Mouse (Mus musculus) spleen, postnatal 14 days (tissue): ENCODE measurements around the gene Cc2d2b.

Source experiments
- DNase-seq, 2 experiments: peaks; one replicate each; pipeline ENCODE4 v3.0.0; 2021 to 2022; ENCODE audit warnings: low spot score in 2 of 2

Gene Cc2d2b

DNA sequence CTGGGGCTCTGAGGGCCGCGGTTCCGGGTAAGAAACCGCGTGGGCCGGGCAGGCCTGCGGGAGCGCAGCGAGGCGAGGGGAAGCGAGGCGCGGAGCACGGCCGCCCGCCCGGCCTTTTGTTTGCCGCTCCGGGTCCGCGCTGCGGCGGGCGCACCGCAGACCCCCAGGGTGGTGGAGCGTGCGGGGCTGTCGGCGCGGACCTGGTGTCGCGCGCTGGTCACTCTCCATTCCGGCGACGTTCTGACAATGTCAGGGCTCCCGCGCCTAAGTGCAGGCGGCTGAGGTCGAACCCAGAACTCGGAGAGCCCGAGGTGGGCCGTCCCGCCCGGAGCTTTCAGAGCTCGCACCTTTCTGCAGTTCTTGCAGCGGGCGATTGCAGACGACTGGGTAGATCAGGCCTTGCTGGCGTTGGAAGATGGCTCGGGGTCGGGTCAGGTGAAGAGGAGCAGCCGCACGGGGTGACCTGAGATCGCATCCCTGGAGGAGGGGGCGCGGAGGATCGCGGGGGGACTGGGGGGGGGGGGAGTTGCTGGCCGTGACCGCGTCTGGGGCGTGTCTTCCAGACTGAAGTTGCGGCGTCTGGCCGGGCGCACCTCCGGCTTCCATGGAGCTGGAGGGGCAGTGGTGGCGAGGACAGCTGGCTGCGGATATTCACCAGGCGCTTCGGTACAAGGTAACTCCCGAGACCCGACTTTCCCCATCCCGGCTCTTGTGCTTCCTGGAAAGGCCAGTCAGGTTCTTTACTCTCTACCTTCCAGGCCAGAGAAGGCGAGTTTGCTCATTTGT, 83.1 kb downstream of the Cc2d2b start:
- peak in 1 of 2 experiments; percentile 39 for DNase-seq

DNA sequence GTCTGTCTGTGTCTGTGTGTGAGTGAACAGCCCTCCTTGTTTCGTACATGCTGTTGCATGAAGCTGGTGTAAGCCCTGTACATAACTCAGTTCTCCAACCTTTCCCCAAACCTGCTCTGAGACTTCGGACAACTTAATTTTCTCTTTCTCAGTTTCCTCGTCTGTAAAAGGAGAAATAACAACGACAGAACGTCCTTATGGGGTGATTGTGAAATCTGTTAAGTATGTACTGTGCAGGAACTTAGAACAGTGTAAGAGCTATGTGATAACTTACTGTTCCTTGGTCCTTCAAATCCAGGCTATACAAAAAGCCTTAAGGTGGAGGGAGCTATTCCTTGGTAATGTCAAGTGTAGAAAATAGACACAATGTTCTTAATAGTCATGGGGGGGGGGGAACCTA, 83.8 kb downstream of the Cc2d2b start:
- DNase-seq = no peak

DNA sequence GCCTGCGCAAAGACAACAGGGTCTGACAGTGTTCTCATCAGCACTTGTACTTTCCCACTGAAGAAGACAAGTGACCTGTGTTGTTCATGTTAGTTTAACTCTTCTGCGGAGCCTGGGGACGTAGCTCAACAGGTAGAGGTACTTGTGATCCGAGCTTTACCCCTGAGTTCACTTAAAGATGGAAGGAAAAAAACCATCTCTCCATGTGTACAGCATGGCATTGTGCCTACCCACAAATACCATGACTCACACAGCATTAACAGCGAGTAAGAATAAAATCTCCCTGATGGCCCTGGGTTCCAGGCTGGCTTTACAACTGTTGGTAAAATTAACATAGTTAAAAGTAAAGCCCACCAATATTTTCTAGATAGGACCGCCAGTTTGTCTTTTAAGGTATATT, 85.9 kb downstream of the Cc2d2b start:
- no peak for DNase-seq

DNA sequence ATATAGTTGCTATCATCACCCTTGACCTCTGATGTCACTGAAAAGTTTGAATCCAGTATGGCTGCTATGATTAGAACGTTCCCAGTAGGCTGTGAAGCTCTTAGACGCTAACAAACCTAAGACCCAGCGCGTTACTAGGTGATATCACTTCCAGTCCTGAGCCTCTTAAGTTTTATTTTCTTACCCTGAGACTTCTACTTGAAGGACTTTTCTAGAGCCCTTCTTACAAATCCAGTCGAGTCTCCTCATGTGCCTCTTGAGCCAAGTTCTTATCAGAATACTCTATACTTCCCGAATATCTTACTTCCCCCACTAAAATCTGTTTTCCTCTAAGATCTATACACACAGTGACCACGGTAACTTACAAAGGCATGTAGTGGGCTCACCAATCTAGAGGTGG, 89.7 kb downstream of the Cc2d2b start:
- DNase-seq = no peak

DNA sequence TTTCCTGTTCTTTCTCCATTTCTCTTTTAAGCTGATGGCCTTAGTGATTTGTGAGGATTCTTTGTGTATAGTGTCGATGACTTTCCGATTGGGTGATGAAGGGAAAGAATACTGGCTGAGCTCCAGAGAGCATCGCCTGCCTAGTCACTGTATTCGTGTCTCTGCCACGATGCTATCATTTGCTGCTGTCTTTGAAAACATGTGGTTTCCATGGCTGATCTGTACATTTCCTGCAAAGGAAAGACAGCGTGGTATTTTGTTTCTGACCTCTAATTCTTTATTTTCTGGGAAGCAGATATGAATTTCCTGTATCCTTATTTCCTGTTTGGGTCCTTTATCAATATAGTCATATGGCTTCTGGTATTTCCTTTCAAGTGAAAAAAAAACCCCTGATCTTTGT, 91.8 kb downstream of the Cc2d2b start:
- no peak for DNase-seq

DNA sequence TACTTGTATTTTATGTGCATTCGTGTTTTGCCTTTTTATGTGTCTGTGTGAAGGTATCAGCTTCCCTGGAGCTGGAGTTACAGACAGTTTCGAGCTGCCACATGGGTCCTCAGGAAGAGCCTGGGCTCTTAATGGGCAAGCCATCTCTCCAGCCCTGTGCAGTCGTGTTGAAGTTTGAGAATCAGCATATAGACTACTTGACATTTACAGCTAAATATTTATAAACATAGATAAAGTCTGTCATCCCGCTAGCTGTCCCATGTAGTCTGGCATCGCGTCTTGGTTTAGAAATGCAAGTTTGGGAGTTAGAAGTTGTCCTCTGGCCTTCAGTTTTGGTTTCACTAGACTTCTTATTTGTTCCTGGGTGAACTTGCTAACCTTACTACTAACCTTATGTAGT, 92.5 kb downstream of the Cc2d2b start:
- DNase-seq = no peak

DNA sequence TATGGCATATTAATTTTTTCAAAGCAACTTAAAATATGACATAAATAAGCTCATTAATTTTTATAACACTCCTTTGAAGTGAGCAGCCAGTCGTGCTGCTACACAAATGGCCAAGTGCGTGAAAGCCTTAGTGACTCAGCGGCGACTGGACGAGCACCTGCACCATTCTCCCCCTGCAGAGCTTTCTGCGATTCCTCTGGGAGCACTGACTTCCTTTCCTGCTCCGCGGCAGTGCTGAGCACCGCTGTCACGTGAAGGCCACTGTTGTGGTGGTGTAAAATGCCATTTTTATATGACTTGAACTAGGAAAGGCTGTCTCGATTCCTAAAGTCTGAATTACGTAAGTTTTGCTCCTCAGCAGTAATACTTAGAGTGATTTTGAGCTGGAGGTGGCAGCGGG, 93.0 kb downstream of the Cc2d2b start:
- DNase-seq = no peak

DNA sequence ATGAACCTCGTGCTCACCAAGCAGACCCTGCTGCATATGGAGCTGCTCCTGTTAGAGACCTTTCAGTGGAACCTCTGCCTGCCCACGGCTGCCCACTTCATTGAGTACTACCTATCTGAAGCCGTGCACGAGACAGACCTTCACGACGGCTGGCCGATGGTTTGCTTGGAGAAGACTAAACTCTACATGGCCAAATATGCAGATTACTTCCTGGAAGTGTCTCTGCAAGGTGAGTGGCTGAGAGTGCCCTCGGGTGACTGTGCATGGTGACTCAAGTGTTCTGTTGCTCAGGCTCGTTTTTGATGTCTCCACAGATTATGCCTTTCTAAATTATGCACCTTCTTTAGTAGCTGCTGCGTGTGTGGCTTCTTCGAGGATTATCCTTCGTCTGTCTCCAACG, 96.2 kb downstream of the Cc2d2b start:
- no peak for DNase-seq

DNA sequence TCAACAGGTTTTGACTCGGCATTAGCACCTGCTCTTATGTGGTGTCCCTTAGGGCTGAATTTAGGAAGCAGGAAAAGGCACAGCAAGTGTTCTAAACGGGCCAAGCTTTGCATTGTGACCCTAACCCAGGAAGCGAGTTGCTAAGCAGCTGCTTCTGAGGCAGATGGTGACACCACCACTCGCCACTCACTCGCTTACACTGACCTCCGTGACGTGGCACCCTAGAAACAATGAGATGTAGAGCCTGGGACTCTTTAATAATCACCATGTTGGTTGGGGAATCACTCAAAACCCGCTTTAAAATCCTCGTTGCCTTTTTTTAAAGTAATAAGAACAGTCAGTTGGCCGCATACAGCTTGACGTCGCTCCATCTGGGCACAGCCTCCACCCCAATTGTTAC, 100.8 kb downstream of the Cc2d2b start:
- DNase-seq = no peak

DNA sequence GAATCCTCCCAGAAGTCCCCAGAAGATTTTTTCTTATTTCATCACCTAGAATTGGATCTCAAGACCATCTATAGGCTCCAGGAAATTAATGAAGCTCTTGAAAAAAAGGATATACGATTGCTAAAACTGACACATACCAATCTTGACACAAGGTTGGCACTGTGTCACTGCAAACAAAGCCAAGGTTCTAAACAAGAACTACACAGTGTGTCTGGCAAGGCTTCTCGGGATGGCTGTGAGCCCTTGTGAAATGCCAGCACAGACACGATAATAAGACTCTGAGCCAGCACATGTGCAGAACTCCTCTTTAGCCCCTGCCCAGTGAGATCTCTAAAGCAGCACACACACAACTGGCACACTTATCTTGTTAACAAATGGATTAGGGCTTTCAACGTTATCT, 111.0 kb downstream of the Cc2d2b start:
- no peak for DNase-seq

DNA sequence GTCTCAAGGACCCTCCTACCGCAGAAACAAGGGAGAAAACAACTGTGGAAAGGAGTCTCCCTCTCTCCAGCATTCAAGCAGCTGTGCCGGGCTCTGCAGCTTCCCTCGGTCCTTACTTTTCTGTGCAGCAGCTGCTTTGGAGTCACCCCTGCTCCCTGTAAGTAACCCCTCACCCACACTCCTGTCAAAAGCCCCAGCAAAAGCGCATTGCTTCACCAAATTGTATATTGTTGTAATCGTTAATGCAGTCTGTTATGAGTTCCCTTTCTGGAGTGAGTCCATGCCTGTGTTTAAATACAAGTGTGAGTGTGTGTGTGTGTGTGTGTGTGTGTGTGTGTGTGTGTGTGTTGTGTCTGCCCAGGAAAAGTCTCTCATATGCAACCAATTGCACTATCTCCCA, 119.7 kb downstream of the Cc2d2b start:
- no peak for DNase-seq

DNA sequence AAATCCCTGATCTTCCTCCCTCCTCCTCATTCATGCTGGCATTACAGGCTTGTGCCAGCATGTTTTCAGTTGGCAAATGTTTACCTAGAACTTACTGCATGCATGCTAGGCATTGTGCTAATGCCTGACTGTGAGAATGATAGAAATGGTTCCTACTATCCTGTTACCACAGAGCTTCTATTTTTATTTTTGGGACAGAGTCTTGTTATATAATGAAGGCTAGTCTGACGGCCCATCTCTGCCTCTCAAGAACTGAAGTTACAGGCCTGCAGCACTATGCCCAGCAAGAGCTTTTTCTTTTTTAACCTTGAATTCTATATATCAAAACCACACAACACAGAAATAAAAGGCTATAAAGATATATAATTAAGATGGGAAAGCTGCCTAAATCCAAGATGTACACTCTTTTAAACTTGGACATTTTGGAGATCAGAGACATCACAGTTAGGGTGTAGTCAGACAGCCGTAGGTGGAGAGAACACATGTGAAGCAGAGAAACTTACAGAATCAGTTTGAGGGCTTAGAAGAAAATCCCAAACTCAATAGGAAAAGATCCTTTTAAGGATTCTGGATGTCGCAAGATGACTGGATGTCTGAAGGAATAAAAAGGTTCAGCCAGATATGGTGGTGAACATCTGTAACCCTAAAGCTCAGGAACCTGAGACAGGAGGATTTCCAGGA, 121.0 kb downstream of the Cc2d2b start:
- DNase-seq = no peak

DNA sequence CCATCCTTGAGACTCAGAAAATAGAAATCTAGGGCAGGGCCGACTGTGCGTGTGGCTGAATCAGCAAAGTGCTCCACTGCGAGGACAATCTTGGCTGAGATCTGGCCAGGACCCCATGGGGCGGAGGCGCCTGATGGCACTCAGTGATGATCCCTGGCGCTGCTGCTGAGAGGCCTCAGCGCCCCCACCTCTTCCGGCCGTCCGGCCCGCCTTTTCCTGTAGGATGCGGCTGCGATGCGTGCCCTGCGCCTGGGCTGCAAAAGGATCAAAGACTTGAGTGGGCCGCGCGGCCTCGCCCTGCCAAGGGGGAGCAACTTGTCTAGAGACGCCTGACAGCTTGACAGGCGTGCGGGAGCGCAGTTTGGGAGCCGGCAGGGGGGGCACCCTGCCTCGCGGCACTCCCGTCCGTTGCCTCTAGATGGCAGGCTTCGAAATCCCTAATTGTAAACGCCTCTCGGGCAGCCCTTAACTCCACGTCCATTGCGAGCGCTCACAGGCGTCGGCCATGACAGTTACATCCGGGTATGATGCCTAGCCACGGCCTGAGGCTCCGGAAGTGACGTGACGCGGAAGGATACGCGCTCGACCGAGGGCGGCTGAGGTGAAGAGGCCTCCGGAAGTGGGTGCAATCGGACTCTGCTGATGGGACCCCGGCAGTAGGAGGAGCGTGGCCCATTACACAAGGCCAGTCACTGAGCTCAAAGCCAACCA, 124.6 kb downstream of the Cc2d2b start:
- peak; percentile 64 to 82 for DNase-seq
